In the genomic region with DNA sequence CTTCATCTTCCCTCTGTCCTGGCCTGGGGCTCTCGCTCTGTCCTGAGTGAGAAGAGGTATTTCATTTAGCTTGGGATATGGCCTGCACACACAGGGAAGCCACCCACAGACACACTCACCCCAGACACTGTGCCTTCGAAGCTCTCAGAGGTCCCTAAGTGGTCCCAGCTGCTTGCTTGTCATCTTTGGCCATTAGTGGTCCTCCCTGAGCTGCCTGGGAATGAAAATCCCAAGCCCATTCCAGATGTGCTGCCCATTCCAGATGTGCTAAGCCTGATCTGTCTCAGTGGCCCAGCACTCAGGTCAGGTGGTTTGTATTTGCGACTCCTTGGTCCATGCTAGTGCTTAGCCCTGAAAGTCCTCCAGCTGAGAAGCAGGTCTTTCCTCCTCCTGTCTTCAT, we compare ENCODE assay signal across 14 mouse cellular contexts. TPM values are rescaled to one million over a fixed set of nuclear protein-coding genes. Genes with fewer than 3 reads are reported as not detected.
DNase-seq lines count a peak whose midpoint lies in the region; ATAC-seq lines count a peak whose summit lies in the region.
"Had no signal": no experiment of that assay in that cellular context is flagged by ENCODE, and none has a peak within 500 bp of the region (broad histone marks: within the 10 kb centered on the region; RNA-seq: fewer than 3 reads in every experiment).

No protein-coding gene starts in this region.

- intact Hi-C loops in gastrocnemius, postnatal 36 days (cut with DNase I) = no loop called here

- WGBS in neural tube, embryonic 11.5 days = 53% methylated on average over 3 of the region's 3 CpGs
- 60% methylated on average over 3 of the region's 3 CpGs for WGBS in hindbrain, embryonic 10.5 days
- 55% methylated on average over 3 of the region's 3 CpGs for WGBS in midbrain, embryonic 12.5 days
- WGBS in kidney, embryonic 16.5 days = 77% methylated on average over 3 of the region's 3 CpGs

- H3K27ac ChIP-seq in neural tube, embryonic 11.5 days (ENCODE audit: low read depth, low read length) = no peak overlapping the region
- H3K27ac ChIP-seq in hindbrain, embryonic 10.5 days = no peak overlapping the region
- no peak overlapping the region for H3K27ac ChIP-seq in midbrain, embryonic 12.5 days (replicated peaks)
- H3K27ac ChIP-seq in kidney, embryonic 16.5 days (ENCODE audit: low read length) = no peak overlapping the region
- H3K27ac ChIP-seq: liver, embryonic 12.5 days had no signal

- no peaks in the 10 kb centered on the region for H3K9me3 ChIP-seq in neural tube, embryonic 11.5 days (ENCODE audit: control insufficient read depth, low read length)
- H3K9me3 ChIP-seq in hindbrain, embryonic 10.5 days = no peaks in the 10 kb centered on the region
- no peaks in the 10 kb centered on the region for H3K9me3 ChIP-seq in midbrain, embryonic 12.5 days
- H3K9me3 ChIP-seq in kidney, embryonic 16.5 days (ENCODE audit: low read length) = no peaks in the 10 kb centered on the region
- H3K9me3 ChIP-seq: liver, embryonic 12.5 days had no signal

- ATAC-seq in neural tube, embryonic 11.5 days (ENCODE audit: insufficient read depth, low FRiP score, low TSS enrichment) = no peak
- ATAC-seq in midbrain, embryonic 12.5 days (ENCODE audit: low FRiP score, low read depth) = no peak
- ATAC-seq in kidney, embryonic 16.5 days (ENCODE audit: low FRiP score, low TSS enrichment) = no peak
- ATAC-seq: liver, embryonic 12.5 days had no signal

- H3K9ac ChIP-seq in neural tube, embryonic 11.5 days (ENCODE audit: low read length) = no peak overlapping the region; the same call in 1 of the 2 replicates
- peak overlapping the region; percentile 86; the same call in 1 of the 2 replicates for H3K9ac ChIP-seq in midbrain, embryonic 12.5 days (replicated peaks)
- no peak overlapping the region for H3K9ac ChIP-seq in kidney, embryonic 16.5 days (replicated peaks; ENCODE audit: low read length)
- H3K9ac ChIP-seq: liver, embryonic 12.5 days had no signal

- no peak for DNase-seq in neural tube, embryonic 11.5 days (ENCODE audit: low spot score)
- DNase-seq in neural tube, embryonic 10.5 days (ENCODE audit: extremely low spot score, low spot score) = no peak
- no peak for DNase-seq in hindbrain, embryonic 10.5 days (ENCODE audit: low spot score)
- DNase-seq in frontal cortex, postnatal 10 days (ENCODE audit: low spot score in 2 of 2) = no peak
- DNase-seq in gastrocnemius, postnatal 36 days = no peak
- DNase-seq: adrenal gland, postnatal 14 days; gastrocnemius, postnatal 14 days; heart, postnatal 4 days; kidney, adult 8-10 months; thymus, adult 18-20 months had no signal

- peaks cover 7% of the 10 kb centered on the region; the same call in 1 of the 2 replicates for H3K27me3 ChIP-seq in neural tube, embryonic 11.5 days (ENCODE audit: control insufficient read depth, insufficient read depth, low read length)
- peaks cover 54% of the 10 kb centered on the region for H3K27me3 ChIP-seq in hindbrain, embryonic 10.5 days (ENCODE audit: insufficient read depth, poor library complexity, severe bottlenecking)
- H3K27me3 ChIP-seq in midbrain, embryonic 12.5 days = peaks cover 27% of the 10 kb centered on the region
- H3K27me3 ChIP-seq in kidney, embryonic 16.5 days (ENCODE audit: insufficient read depth, low read length) = peaks cover 52% of the 10 kb centered on the region

- H3K4me1 ChIP-seq in neural tube, embryonic 11.5 days (ENCODE audit: control insufficient read depth, insufficient read depth, low read length) = peaks cover 10% of the 10 kb centered on the region; the same call in 1 of the 2 replicates
- H3K4me1 ChIP-seq in hindbrain, embryonic 10.5 days (replicated peaks) = peaks cover 51% of the 10 kb centered on the region
- peaks cover 40% of the 10 kb centered on the region for H3K4me1 ChIP-seq in midbrain, embryonic 12.5 days
- peaks cover 22% of the 10 kb centered on the region for H3K4me1 ChIP-seq in kidney, embryonic 16.5 days (ENCODE audit: insufficient read depth, low read length)

- peak overlapping the region; percentile 97 for H3K4me2 ChIP-seq in neural tube, embryonic 11.5 days (ENCODE audit: low read depth)
- peak overlapping the region; percentile 74 for H3K4me2 ChIP-seq in midbrain, embryonic 12.5 days (replicated peaks)
- H3K4me2 ChIP-seq in kidney, embryonic 16.5 days (replicated peaks; ENCODE audit: low read depth, low read length) = no peak overlapping the region
- H3K4me2 ChIP-seq: heart, embryonic 11.5 days; liver, embryonic 12.5 days had no signal

- H3K36me3 ChIP-seq in neural tube, embryonic 11.5 days (ENCODE audit: control insufficient read depth, insufficient read depth, low read length) = no peaks in the 10 kb centered on the region
- H3K36me3 ChIP-seq in hindbrain, embryonic 10.5 days = peaks cover 5% of the 10 kb centered on the region; the same call in 1 of the 2 replicates
- H3K36me3 ChIP-seq in midbrain, embryonic 12.5 days = peaks cover 3% of the 10 kb centered on the region; the same call in 1 of the 2 replicates
- no peaks in the 10 kb centered on the region for H3K36me3 ChIP-seq in kidney, embryonic 16.5 days (ENCODE audit: insufficient read depth, low read length)
- H3K36me3 ChIP-seq: liver, embryonic 12.5 days had no signal

- peak overlapping the region; percentile 72 for H3K4me3 ChIP-seq in neural tube, embryonic 11.5 days (ENCODE audit: low read depth, low read length)
- peak overlapping the region; percentile 75 for H3K4me3 ChIP-seq in hindbrain, embryonic 10.5 days
- peak overlapping the region; percentile 71 for H3K4me3 ChIP-seq in midbrain, embryonic 12.5 days
- H3K4me3 ChIP-seq in kidney, embryonic 16.5 days (ENCODE audit: low read length) = no peak overlapping the region
- H3K4me3 ChIP-seq: liver, embryonic 12.5 days had no signal

RNA-seq across cellular contexts. Expression of a gene that starts 2.9 kb away (rescaled TPM):
- 23.4 and 26.1 TPM in 2 replicates for polyA plus RNA-seq in neural tube, embryonic 11.5 days (2014; fragmentation: Nextera tagmentation; extraction: Ambion mirVana)
- 12.7 and 20.6 TPM in 2 replicates for polyA plus RNA-seq in hindbrain, embryonic 10.5 days (2016; fragmentation: Nextera tagmentation; extraction: Ambion mirVana)
- 32.1 and 32.9 TPM in 2 replicates for polyA plus RNA-seq in midbrain, embryonic 12.5 days (2016; fragmentation: Nextera tagmentation; extraction: Ambion mirVana)
- polyA plus RNA-seq in kidney, embryonic 16.5 days (2015; fragmentation: Nextera tagmentation; extraction: Ambion mirVana) = 3.2 and 3.8 TPM in 2 replicates
- total RNA-seq in gastrocnemius, postnatal 36 days (2021) = under 1 TPM in 1 of 2 experiments, not detected in 1; 0.05 TPM

RNA-seq across cellular contexts. Expression of a gene that starts 15.4 kb away (rescaled TPM):
- 2.5 and 2.7 TPM in 2 replicates for polyA plus RNA-seq in neural tube, embryonic 11.5 days (2014; fragmentation: Nextera tagmentation; extraction: Ambion mirVana)
- 2.9 and 3.1 TPM in 2 replicates for polyA plus RNA-seq in hindbrain, embryonic 10.5 days (2016; fragmentation: Nextera tagmentation; extraction: Ambion mirVana)
- 4.4 and 6.5 TPM in 2 replicates for polyA plus RNA-seq in midbrain, embryonic 12.5 days (2016; fragmentation: Nextera tagmentation; extraction: Ambion mirVana)
- polyA plus RNA-seq in kidney, embryonic 16.5 days (2015; fragmentation: Nextera tagmentation; extraction: Ambion mirVana) = 2.0 and 4.3 TPM in 2 replicates
- under 1 TPM in 1 of 2 experiments, not detected in 1; 0.47 TPM for total RNA-seq in gastrocnemius, postnatal 36 days (2021)
- total RNA-seq: adrenal gland, postnatal 14 days had no signal

RNA-seq across cellular contexts. Expression of a gene that starts 42.4 kb away (rescaled TPM):
- 133 and 136 TPM in 2 replicates for polyA plus RNA-seq in neural tube, embryonic 11.5 days (2014; fragmentation: Nextera tagmentation; extraction: Ambion mirVana)
- 108 and 124 TPM in 2 replicates for polyA plus RNA-seq in hindbrain, embryonic 10.5 days (2016; fragmentation: Nextera tagmentation; extraction: Ambion mirVana)
- polyA plus RNA-seq in midbrain, embryonic 12.5 days (2016; fragmentation: Nextera tagmentation; extraction: Ambion mirVana) = 162 and 168 TPM in 2 replicates
- polyA plus RNA-seq in kidney, embryonic 16.5 days (2015; fragmentation: Nextera tagmentation; extraction: Ambion mirVana) = 75.5 and 77.2 TPM in 2 replicates
- total RNA-seq in gastrocnemius, postnatal 36 days (2021) = 1 to 10 TPM; 1.6 to 1.8 TPM
